Mouse (Mus musculus) stomach, postnatal 0 days (tissue): ENCODE measurements at regions not wholly inside any gene's neighbourhood (a gene's known extent, or its start where the extent isn't known, plus 50 kb on each side); places are given as distances from the start of the nearest gene placed in this dataset.

Experiments
- CTCF ChIP-seq: IDR thresholded peaks from 2 replicates; pipeline ENCODE4 v1.5.1; 2016; ENCODE audit warnings: antibody characterized with exemption, low read depth, mild to moderate bottlenecking, moderate library complexity
- EP300 ChIP-seq: optimal IDR thresholded peaks from 2 replicates; pipeline ENCODE3; 2016; ENCODE audit warnings: antibody characterized with exemption

- TF ChIP-seq CTCF, result peak; percentile 79
- TF ChIP-seq EP300, result no peak
Measured at GRCm38 (mm10) chr6:67142179-67142578, 95.8 kb upstream of the Serbp1 start.
